Mouse (Mus musculus) heart, postnatal 36 days (tissue): ENCODE measurements around the gene 5730455P16Rik. TPM values are rescaled to one million over a fixed set of nuclear protein-coding genes. Genes with fewer than 3 reads are reported as not detected.
"Not testable (repeated sequence)": the region's sequence is repeated elsewhere in the genome, so short reads cannot be mapped to it uniquely, and the experiment has no call there.

Source experiments
- DNase-seq, 2 experiments: peaks; one replicate each; pipeline ENCODE4 v3.0.0; 2021 to 2022
- intact Hi-C: fragments of 180-260 bp; cut with DNase I; formaldehyde crosslinking; loops from one replicate; pipeline ENCODE4 v1.15.1; 2025
- total RNA-seq, 2 experiments: library from RNA; stranded (reverse); gene quantifications; 2 replicates each; pipeline ENCODE4 v1.2.3; 2021

The 5730455P16Rik gene
- total RNA-seq: 10 to 100 TPM; 22.0 to 22.8 TPM

- intact Hi-C loops: no loop called here
- peak; percentile 84 to 85 for DNase-seq
Measured at GRCm38 (mm10) chr11:80377712-80378451, at the start of gene 5730455P16Rik. Gene 5730455P16Rik (minus strand): TSS chr11:80378034.

GRCm38 (mm10) chr11:80426029-80426813, 48.4 kb upstream of the 5730455P16Rik start:
- intact Hi-C loops, DNase-seq: not testable (repeated sequence)

- no peak for DNase-seq
- intact Hi-C loops: no loop called here
Measured at GRCm38 (mm10) chr11:80425247-80425778, 47.5 kb upstream of the 5730455P16Rik start.

GRCm38 (mm10) chr11:80424691-80425090, 46.9 kb upstream of the 5730455P16Rik start:
- intact Hi-C loops: no loop called here
- no peak for DNase-seq

- intact Hi-C loops: no loop called here
- no peak for DNase-seq
Measured at GRCm38 (mm10) chr11:80421421-80422047, 43.7 kb upstream of the 5730455P16Rik start.

- no peak for DNase-seq
- intact Hi-C loops: no loop called here
Measured at GRCm38 (mm10) chr11:80420202-80420984, 42.6 kb upstream of the 5730455P16Rik start.

- no peak for DNase-seq
- intact Hi-C loops: no loop called here
Measured at GRCm38 (mm10) chr11:80419743-80420142, 41.9 kb upstream of the 5730455P16Rik start.

GRCm38 (mm10) chr11:80417085-80417484, 39.3 kb upstream of the 5730455P16Rik start:
- no peak for DNase-seq
- intact Hi-C loops: no loop called here

GRCm38 (mm10) chr11:80410377-80410776, 32.5 kb upstream of the 5730455P16Rik start:
- intact Hi-C loops: no loop called here
- no peak for DNase-seq

- DNase-seq, intact Hi-C loops: not testable (repeated sequence)
Measured at GRCm38 (mm10) chr11:80407878-80408277, 30.0 kb upstream of the 5730455P16Rik start.

- DNase-seq: no peak
- intact Hi-C loops: no loop called here
Measured at GRCm38 (mm10) chr11:80396617-80397016, 18.8 kb upstream of the 5730455P16Rik start.

- DNase-seq: no peak
- intact Hi-C loops: no loop called here
Measured at GRCm38 (mm10) chr11:80395930-80396329, 18.1 kb upstream of the 5730455P16Rik start.

GRCm38 (mm10) chr11:80391407-80392120, 13.7 kb upstream of the 5730455P16Rik start:
- intact Hi-C loops: no loop called here
- no peak for DNase-seq

- no peak for DNase-seq
- intact Hi-C loops: no loop called here
Measured at GRCm38 (mm10) chr11:80389885-80390284, 12.1 kb upstream of the 5730455P16Rik start.

- intact Hi-C loops: no loop called here
- DNase-seq: no peak
Measured at GRCm38 (mm10) chr11:80386790-80387189, 9.0 kb upstream of the 5730455P16Rik start.

GRCm38 (mm10) chr11:80385055-80385454, 7.2 kb upstream of the 5730455P16Rik start:
- DNase-seq: no peak
- intact Hi-C loops: no loop called here

GRCm38 (mm10) chr11:80384461-80384860, 6.6 kb upstream of the 5730455P16Rik start:
- intact Hi-C loops: loop anchor here (5.0 kb wide), 1 partner anchor 177 kb away; the partner anchor contains the start of gene Rhot1
- DNase-seq: no peak

- intact Hi-C loops: loop anchor here (5.0 kb wide), 1 partner anchor 176 kb away; the partner anchor contains the start of gene Rhot1
- no peak for DNase-seq
Measured at GRCm38 (mm10) chr11:80383626-80384046, 5.8 kb upstream of the 5730455P16Rik start.

- DNase-seq: peak; percentile 96 to 97
- intact Hi-C loops: loop anchor here (5.0 kb wide), 1 partner anchor 176 kb away; the partner anchor contains the start of gene Rhot1
Measured at GRCm38 (mm10) chr11:80383019-80383625, 5.3 kb upstream of the 5730455P16Rik start, which contains the start of gene Zfp207. Gene Zfp207 (plus strand): TSS chr11:80383279.
